Mouse (Mus musculus) limb, embryonic 13.5 days (tissue): ENCODE data around the gene Krt81. TPM values are rescaled to one million over a fixed set of nuclear protein-coding genes. Genes with fewer than 3 reads are reported as not detected.

ENCODE experiments used
- polyA plus RNA-seq: library from polyadenylated mRNA; unstranded; fragments of >200 nt; fragmentation: Nextera tagmentation; extraction: Ambion mirVana; gene quantifications from 2 replicates; pipeline ENCODE4 v1.2.1, GENCODE M21; 2015

The Krt81 gene
- polyA plus RNA-seq, 1 experiment from 2014 or later: not detected

Other genes starting within 250 kb of the Krt81 start
- gene Grasp, start 239.6 kb downstream of the Krt81 start, polyA plus RNA-seq: 5.7 and 6.0 TPM in 2 replicates
- gene Nr4a1, start 209.5 kb downstream of the Krt81 start, polyA plus RNA-seq: 10.0 and 10.3 TPM in 2 replicates
- 64.1 and 70.4 TPM in 2 replicates for gene Atg101, start 179.5 kb downstream of the Krt81 start, polyA plus RNA-seq
- gene 6030408B16Rik, start 170.5 kb downstream of the Krt81 start, polyA plus RNA-seq: 1.5 and 1.9 TPM in 2 replicates
- gene Krt80, start 93.6 kb downstream of the Krt81 start, polyA plus RNA-seq: 0.75 and 1.0 TPM in 2 replicates
- gene Krt7, start 52.7 kb downstream of the Krt81 start, polyA plus RNA-seq: 23.2 and 24.4 TPM in 2 replicates
- gene Krt87, start 24.9 kb downstream of the Krt81 start, polyA plus RNA-seq: 1.3 and 1.7 TPM in 2 replicates
- gene Krt88, start 16.0 kb downstream of the Krt81 start, polyA plus RNA-seq: not detected in 2 replicates
- not detected in 2 replicates for gene Krt86, start 9.7 kb upstream of the Krt81 start, polyA plus RNA-seq
- not detected in 2 replicates for gene Krt83, start 27.8 kb upstream of the Krt81 start, polyA plus RNA-seq
- gene Gm49425, start 53.5 kb upstream of the Krt81 start, polyA plus RNA-seq: 0.50 TPM in 1 of 2 replicates, not detected in the other
- gene Krt84, start 69.1 kb upstream of the Krt81 start, polyA plus RNA-seq: 0.09 and 0.13 TPM in 2 replicates
- gene Krt82, start 86.9 kb upstream of the Krt81 start, polyA plus RNA-seq: not detected in 2 replicates
- 0.08 TPM in 1 of 2 replicates, not detected in the other for gene Krt90, start 99.2 kb upstream of the Krt81 start, polyA plus RNA-seq
- gene Krt75, start 110.2 kb upstream of the Krt81 start, polyA plus RNA-seq: 0.31 and 0.52 TPM in 2 replicates
- not detected in 2 replicates for gene Gm5414, start 164.4 kb upstream of the Krt81 start, polyA plus RNA-seq
- not detected in 2 replicates for gene Gm5478, start 183.6 kb upstream of the Krt81 start, polyA plus RNA-seq
- gene Krt6b, start 216.5 kb upstream of the Krt81 start, polyA plus RNA-seq: not detected in 2 replicates
- 1.1 and 1.7 TPM in 2 replicates for gene Krt6a, start 230.6 kb upstream of the Krt81 start, polyA plus RNA-seq
- gene Krt5, start 249.1 kb upstream of the Krt81 start, polyA plus RNA-seq: 199 and 235 TPM in 2 replicates